Mouse (Mus musculus) small intestine, adult 2 months (tissue): ENCODE results near the gene Lmtk2. TPM values are rescaled to one million over a fixed set of nuclear protein-coding genes. Genes with fewer than 3 reads are reported as not detected.

Experiments
- H3K27ac ChIP-seq: fragments of 200-500 bp; 2 replicates; pipeline ENCODE4 v1.5.1; 2012; ENCODE audit warnings: low read depth, low read length, control low read depth, inconsistent platforms; ENCODE audit not compliant: insufficient read depth
- H3K27me3 ChIP-seq: fragments of 200-500 bp; 2 replicates; pipeline ENCODE4 v1.6.1; 2012; ENCODE audit warnings: mild to moderate bottlenecking, moderate library complexity, low read length, inconsistent platforms; ENCODE audit not compliant: control insufficient read depth, insufficient read depth
- H3K36me3 ChIP-seq: fragments of 200-500 bp; 2 replicates; pipeline ENCODE4 v1.6.1; 2012; ENCODE audit warnings: mild to moderate bottlenecking, low read length, control low read depth, inconsistent platforms; ENCODE audit not compliant: control insufficient read depth, insufficient read depth
- H3K4me1 ChIP-seq: fragments of 200-500 bp; 2 replicates; pipeline ENCODE4 v1.6.1; 2012; ENCODE audit warnings: low read length, inconsistent platforms, mixed read lengths; ENCODE audit not compliant: control insufficient read depth, insufficient read depth, insufficient read length
- H3K4me3 ChIP-seq: fragments of 200-500 bp; 2 replicates; pipeline ENCODE4 v1.5.1; 2012; ENCODE audit warnings: low read depth, mild to moderate bottlenecking, control low read depth, inconsistent platforms, low read length, moderate library complexity
- CTCF ChIP-seq: fragments of 200-500 bp; IDR thresholded peaks from 2 replicates; pipeline ENCODE4 v1.5.1; 2012; ENCODE audit warnings: low read depth, mild to moderate bottlenecking, control low read depth, inconsistent platforms, low read length, moderate library complexity, mixed read lengths; ENCODE audit not compliant: insufficient replicate concordance, insufficient read length; ENCODE audit errors: extremely low read depth
- POLR2A ChIP-seq: fragments of 200-500 bp; IDR thresholded peaks from 2 replicates; pipeline ENCODE4 v1.6.1; 2012; ENCODE audit warnings: low read depth, mild to moderate bottlenecking, control low read depth, inconsistent platforms, low read length, moderate library complexity
- WGBS: fragments of 180-500 bp; shearing (Covaris S2); methylation state at CpG from one replicate; pipeline ENCODE4 v1.1.7; 2018; 5-methylcytosine and 5-hydroxymethylcytosine counted together
- polyA plus RNA-seq: library from polyadenylated mRNA; depleted of rRNA; stranded (reverse); fragments of >200 nt; gene quantifications from 2 replicates; pipeline ENCODE4 v1.2.3, GENCODE M21; 2012; rRNA removed

Gene Lmtk2
- polyA plus RNA-seq: 17.7 and 33.7 TPM in 2 replicates

GRCm38 (mm10) chr5:144100149-144100935 is at the start of gene Lmtk2:
Lmtk2 (plus strand) TSS chr5:144100436.
- no peaks in the 10 kb centered on the region for H3K27me3 ChIP-seq
- peak within 1 kb of the TSS; percentile 100 for H3K4me3 ChIP-seq
- peak within 1 kb of the TSS; percentile 95 for H3K27ac ChIP-seq
- H3K36me3 ChIP-seq: no peaks in the 10 kb centered on the region
- H3K4me1 ChIP-seq: peaks cover 28% of the 10 kb centered on the region
- TF ChIP-seq CTCF (peak; percentile 86), POLR2A (peak; percentile 89)
- WGBS: under 1% methylated on average over 90 of the region's 90 CpGs

GRCm38 (mm10) chr5:144051268-144051667 is 49.0 kb upstream of the Lmtk2 start:
- Histone ChIP-seq H3K4me3 (no peak overlapping the region), H3K27ac (no peak overlapping the region), H3K4me1 (peaks cover 12% of the 10 kb centered on the region; the same call in 1 of the 2 replicates), H3K27me3 (no peaks in the 10 kb centered on the region), H3K36me3 (no peaks in the 10 kb centered on the region)
- TF ChIP-seq CTCF (peak; percentile 56; the same call in 1 of the 2 replicates), POLR2A (no peak)

- H3K27me3 ChIP-seq: no peaks in the 10 kb centered on the region
- H3K4me3 ChIP-seq: no peak overlapping the region
- no peak overlapping the region for H3K27ac ChIP-seq
- H3K36me3 ChIP-seq: no peaks in the 10 kb centered on the region
- no peak for TF ChIP-seq CTCF
- TF ChIP-seq POLR2A: no peak
- H3K4me1 ChIP-seq: peaks cover 12% of the 10 kb centered on the region; the same call in 1 of the 2 replicates
- 25% methylated on average over 3 of the region's 3 CpGs for WGBS
Observed at GRCm38 (mm10) chr5:144053450-144053849, 46.8 kb upstream of the Lmtk2 start.

GRCm38 (mm10) chr5:144054340-144054739 is 45.9 kb upstream of the Lmtk2 start:
- WGBS: 42% methylated on average over 6 of the region's 6 CpGs
- H3K36me3 ChIP-seq: no peaks in the 10 kb centered on the region
- TF ChIP-seq CTCF (no peak), POLR2A (no peak)
- peaks cover 12% of the 10 kb centered on the region; the same call in 1 of the 2 replicates for H3K4me1 ChIP-seq
- H3K4me3 ChIP-seq: no peak overlapping the region
- peak overlapping the region; percentile 95 for H3K27ac ChIP-seq
- H3K27me3 ChIP-seq: no peaks in the 10 kb centered on the region

- H3K27ac ChIP-seq: no peak overlapping the region
- H3K36me3 ChIP-seq: no peaks in the 10 kb centered on the region
- TF ChIP-seq POLR2A: no peak
- H3K27me3 ChIP-seq: no peaks in the 10 kb centered on the region
- WGBS: 79% methylated on average over 5 of the region's 5 CpGs
- no peak overlapping the region for H3K4me3 ChIP-seq
- no peaks in the 10 kb centered on the region; the same call in 1 of the 2 replicates for H3K4me1 ChIP-seq
Observed at GRCm38 (mm10) chr5:144064093-144064492, 36.1 kb upstream of the Lmtk2 start.

- WGBS: 70% methylated on average over 2 of the region's 2 CpGs
- Histone ChIP-seq H3K27me3 (no peaks in the 10 kb centered on the region), H3K36me3 (no peaks in the 10 kb centered on the region), H3K4me3 (no peak overlapping the region), H3K4me1 (no peaks in the 10 kb centered on the region; the same call in 1 of the 2 replicates), H3K27ac (no peak overlapping the region)
- TF ChIP-seq POLR2A (no peak), CTCF (no peak)
Observed at GRCm38 (mm10) chr5:144066036-144066435, 34.2 kb upstream of the Lmtk2 start.

GRCm38 (mm10) chr5:144070064-144070463 is 30.2 kb upstream of the Lmtk2 start:
- Histone ChIP-seq H3K27ac (no peak overlapping the region), H3K36me3 (no peaks in the 10 kb centered on the region), H3K4me3 (no peak overlapping the region), H3K27me3 (no peaks in the 10 kb centered on the region), H3K4me1 (no peaks in the 10 kb centered on the region; the same call in 1 of the 2 replicates)
- TF ChIP-seq CTCF (no peak), POLR2A (no peak)
- 62% methylated on average over 1 of the region's 1 CpGs for WGBS
